Mouse (Mus musculus): ENCODE data around the gene Naa50.

The Naa50 gene

GRCm38 (mm10) chr16:44140186-44140787 is 657 bp downstream of the Naa50 start:
- DNase-seq (ENCODE audit: low spot score), result peak; percentile 75

GRCm38 (mm10) chr16:44141483-44141882 is 1.9 kb downstream of the Naa50 start:
- no peak for DNase-seq (ENCODE audit: low spot score)

DNA sequence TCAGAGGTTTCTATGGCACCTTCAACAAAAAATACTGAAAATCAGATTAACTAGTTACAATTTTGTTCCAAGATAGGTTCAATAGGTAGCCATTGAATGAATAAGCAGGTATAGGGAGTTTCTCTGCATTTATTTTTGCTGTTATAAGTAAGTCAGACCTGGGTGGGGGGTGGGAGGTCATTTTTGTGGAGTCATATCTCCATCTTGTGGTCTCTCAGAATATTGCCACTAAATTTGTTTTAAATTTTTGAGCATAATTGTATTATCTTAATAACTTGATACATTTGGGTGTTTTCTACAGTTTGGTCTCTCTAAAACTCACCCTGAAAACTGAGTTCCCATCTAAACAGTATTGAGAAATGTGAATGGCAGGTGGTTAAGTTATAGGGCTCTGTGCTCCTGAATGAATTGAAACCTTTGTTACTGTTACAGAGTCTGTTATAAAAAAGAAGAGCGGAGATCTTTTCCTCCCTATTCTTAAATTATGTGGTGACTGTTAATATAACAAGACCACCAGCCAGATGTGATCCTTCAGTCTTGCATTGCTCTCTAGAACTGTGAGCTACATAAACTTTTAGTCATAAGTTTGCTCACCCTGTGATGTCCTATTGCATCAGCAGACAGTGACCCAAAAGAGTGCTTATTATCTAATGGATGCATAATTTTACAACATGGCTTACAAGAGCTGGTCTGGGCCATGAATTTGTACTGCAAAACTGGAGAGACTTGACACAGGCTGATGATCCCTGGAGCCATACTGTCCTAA is 9.6 kb downstream of the Naa50 start:
- DNase-seq (ENCODE audit: low spot score), result no peak

GRCm38 (mm10) chr16:44154497-44155057 is 14.9 kb downstream of the Naa50 start:
- no peak for DNase-seq (ENCODE audit: low spot score)

DNA sequence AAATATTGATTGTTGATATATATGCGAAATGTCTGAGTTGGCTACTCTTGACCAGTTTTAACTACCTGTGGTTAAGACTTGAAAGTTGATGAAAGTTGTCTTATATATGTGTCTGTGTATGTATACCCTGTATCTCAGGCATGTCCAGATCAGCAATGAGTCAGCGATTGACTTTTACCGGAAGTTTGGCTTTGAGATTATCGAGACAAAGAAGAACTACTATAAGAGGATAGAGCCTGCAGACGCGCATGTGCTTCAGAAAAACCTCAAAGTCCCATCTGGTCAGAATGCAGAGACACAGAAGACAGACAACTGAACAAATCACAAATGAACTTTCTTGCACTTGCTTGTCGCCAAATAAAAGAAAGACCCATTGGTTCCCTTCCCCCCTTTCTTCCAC is 19.7 kb downstream of the Naa50 start:
- DNase-seq (ENCODE audit: low spot score), result no peak

DNA sequence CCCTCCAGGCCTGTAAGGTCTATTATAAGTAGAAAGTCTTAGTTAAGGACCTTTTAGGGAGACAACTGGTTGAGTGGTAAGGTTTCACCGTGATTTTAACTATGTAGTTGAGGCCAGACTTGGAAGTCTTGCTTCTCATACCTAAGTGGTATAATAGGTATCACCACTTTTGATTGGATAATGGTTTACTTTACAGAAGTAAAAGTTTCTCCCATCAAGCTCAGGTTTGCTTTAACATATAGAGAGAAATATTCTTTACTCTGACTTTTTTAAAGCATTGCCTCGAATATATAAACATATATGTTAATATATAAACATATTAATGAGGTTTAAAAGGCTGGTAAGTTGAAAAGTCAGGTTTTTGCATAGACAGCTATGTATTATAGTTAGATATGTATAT is 24.2 kb downstream of the Naa50 start:
- DNase-seq (ENCODE audit: low spot score), result no peak

DNA sequence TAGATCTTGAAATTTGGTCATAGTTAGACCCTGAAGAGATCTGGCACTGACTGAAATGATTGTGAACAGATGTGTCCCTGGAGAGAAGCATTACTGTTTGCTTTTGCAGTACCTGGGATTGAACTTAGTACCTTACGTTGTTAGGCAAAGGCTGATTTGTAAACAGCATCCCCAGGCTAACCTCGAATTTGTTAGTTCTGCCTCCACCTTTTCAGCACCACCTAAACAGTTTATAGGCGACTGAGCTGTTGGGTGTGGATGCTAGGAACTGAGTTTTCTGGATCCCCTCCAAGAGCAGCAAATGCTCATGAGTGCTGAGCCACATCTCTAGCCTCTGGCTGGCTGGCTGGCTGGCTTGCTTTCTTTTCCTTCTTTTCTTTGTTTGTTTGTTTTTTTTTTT is 25.6 kb downstream of the Naa50 start:
- no peak for DNase-seq (ENCODE audit: low spot score)

- no peak for DNase-seq (ENCODE audit: low spot score)
These were observed 29.4 kb downstream of the Naa50 start for GRCm38 (mm10) chr16:44168990-44169389.

DNA sequence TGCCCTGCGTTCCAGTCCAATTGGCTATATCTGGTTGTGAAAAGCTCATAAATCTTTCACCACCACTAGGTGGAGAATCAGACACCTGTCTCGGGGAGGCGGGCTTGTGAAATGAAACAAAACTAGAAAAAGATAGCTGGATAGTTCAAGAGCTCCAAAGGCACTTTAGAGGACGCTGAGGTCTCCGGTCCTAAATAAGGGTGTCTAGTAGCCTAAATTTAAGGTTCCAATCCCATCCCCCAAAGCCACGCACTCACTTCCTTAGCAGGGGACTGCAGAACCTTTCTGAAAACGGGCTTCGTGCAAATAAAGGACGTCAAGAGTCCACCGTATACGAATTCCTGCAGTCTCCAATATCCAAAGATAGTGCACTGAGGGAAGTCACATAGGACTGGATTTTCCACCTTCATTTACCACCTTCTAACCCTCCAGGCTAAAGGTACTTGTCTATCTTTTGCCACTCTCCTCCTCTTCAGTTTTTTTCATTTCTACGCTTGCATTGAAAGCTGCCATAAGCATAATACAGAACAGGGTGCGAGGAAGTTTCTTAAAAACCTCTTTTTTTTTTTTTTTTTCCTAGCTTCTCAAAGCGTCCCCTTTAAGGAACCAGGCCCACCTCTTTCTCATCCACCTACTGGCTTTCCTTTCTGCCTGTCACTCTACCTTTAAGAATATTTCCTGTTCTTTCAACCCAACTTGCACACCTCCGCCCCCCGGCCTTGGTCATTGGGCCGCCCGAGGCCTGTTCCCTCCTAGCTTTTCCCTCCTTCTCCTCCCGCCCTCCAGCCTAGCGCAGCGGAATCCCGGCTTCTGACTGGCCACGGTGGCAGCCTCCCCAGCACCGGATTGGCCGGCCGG is 32.9 kb downstream of the Naa50 start:
- peak; percentile 99 for DNase-seq (ENCODE audit: low spot score)

DNA sequence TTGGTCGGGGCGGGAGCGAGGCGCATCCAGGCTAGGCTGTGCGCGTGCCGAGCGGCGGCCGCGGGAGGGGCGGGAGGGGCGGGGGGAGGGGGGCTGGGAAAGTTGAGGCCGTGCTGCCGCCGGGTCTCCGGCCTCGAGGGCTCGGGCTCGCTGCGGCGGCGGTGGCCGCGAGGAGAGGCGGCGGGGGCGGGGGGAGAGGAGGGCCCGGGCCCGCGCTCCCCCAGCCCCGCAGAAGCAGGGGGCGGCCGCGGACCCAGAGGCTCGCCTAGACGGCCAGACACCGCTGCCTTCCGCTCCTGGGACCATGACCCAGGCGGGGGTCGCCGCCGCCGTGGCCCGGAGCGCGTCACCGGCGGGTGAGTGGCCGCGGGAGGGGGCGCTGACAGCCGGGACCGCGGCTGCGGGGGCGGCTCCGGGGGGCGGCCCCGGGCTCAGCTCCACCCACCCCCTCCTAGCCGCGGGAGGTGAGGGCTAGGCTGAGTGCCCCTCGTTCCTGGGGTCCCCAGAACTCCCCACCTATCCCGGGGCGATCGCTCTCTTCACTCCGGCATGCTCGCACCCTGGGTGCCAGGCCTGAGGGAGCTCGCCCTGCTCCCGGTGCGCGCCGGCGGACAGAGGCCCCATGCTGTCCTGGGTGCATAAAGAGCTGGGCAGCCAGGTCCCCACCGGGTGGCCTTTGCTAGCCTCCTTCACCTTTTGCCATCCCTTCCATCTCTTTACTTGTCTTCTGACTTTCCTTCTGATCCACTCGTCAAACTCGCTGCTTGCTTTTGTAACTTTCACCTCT is 33.7 kb downstream of the Naa50 start, which contains the start of gene Usf3:
Gene Usf3 (plus strand): TSS at position 92 of the 787 bp plus-strand sequence.
- peak; percentile 31 for DNase-seq (ENCODE audit: low spot score)

- no peak for DNase-seq (ENCODE audit: low spot score)
These were observed 34.4 kb downstream of the Naa50 start for GRCm38 (mm10) chr16:44173966-44174530.

DNA sequence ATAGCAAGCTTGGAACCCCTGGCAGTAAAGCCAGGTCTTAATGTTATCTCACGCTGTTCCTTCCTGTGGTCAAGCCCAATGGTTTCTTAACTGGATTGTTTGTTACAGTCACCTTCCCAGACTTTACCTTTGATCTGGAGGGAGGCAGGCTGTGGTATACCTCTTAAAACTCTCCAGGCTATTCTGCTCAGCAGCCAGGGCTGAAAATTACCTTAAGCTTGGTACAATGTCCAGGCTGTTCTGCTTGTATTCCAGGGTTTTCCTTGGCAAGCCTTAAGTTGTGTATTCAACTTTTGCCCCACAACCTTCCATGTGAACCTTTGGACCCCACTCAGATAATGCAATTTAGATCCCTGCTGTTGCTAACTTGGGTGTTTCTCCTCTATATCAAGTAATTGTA is 35.4 kb downstream of the Naa50 start:
- DNase-seq (ENCODE audit: low spot score), result no peak

DNA sequence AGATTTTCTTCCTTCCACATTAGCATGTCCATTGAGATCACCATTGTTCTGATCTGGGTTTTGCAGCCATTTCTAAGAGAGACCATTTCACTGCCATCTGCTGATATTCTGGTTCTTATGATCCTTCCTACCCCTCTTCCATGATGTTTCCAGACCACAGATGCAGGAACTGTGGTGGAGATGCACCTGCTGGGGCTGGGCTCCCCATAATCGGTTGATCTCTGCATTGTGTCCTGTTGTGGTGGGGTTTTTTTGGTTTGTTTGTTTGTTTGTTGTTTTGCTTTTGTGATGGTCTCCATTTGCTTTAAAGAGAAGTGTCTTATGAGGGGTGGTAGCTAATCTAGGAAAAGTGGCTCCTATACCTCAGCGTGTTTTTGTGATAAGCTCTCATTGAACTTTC is 36.9 kb downstream of the Naa50 start:
- no peak for DNase-seq (ENCODE audit: low spot score)

DNA sequence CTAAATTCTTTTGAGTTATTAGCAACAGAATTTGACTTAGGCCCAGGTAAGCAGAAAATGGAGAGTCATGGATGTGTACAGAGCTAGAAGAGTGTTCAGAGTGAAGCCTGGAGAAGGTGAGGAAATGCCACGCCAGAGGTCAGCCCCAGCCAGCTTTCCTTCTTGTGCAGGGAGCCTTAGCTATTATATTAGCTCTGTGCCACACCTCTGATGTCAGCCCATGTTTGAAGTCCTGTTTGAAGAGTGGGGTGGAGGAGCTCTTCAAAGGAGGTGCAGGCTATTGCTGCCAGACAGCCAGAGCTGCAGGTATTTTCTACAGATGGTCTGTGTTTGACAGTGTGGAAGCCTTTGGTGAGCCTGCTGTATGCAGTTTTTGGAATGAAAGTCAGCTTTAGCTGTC is 38.9 kb downstream of the Naa50 start:
- DNase-seq (ENCODE audit: low spot score), result no peak

- DNase-seq (ENCODE audit: low spot score), result no peak
These were observed 43.0 kb downstream of the Naa50 start for GRCm38 (mm10) chr16:44182597-44182996.

GRCm38 (mm10) chr16:44184769-44185168 is 45.1 kb downstream of the Naa50 start:
- no peak for DNase-seq (ENCODE audit: low spot score)

DNA sequence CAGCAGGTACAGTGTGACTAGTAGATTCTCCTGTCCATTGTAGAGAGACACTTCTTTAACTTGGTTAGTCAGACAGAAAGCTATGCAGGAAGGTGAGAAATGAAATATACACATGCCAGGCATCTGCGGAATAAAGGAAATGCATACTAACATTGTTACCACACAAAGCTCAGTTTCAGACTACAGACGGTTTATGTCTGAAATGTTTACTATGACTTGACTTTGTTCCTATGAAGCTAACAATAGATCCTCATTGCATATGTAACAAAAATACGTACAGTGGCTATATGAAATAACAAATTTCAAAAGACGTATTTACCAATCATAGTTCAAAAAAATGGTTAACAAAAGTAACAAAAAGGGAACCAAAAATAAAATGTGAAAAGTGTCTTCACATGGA is 47.5 kb downstream of the Naa50 start:
- DNase-seq (ENCODE audit: low spot score), result no peak

DNA sequence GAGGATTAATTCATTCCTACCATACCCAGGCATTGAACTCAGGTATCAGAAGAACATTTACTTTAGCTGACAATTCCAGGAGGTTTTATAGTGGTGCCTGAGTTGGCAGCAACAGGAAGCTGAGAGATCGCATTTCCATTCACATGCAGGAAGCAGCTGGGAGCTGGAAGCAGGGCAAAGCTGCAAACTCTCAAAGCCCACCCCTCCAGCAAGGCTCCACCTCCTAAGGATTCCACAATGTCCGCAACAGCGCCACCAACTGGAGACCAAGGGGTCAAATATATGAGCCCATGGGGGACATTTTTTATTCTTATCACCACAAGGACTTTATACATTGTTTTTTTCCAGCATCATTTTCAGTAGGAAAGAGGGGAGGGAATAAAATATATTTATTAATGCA is 49.1 kb downstream of the Naa50 start:
- DNase-seq (ENCODE audit: low spot score), result no peak

GRCm38 (mm10) chr16:44190032-44190431 is 50.4 kb downstream of the Naa50 start:
- DNase-seq (ENCODE audit: low spot score), result no peak

DNA sequence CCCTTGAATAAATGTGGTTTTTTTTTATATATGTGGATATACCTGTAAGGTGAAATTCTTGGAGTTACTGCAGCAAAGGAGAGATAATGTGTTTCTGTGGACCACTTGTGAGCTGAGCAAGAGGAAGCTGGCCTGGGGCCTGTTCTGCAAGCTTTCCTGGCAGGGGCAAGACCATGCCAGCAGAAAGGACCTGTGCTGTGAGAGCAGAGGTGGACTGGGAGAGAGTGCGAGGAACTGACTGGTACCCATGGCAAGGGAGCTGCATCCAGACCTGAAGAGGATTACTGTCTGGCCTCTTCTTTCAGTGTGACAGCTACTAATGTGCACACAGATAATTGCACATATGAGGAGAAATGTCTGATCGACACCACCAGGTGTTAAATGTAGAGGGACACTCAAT is 51.3 kb downstream of the Naa50 start:
- DNase-seq (ENCODE audit: low spot score), result no peak

DNA sequence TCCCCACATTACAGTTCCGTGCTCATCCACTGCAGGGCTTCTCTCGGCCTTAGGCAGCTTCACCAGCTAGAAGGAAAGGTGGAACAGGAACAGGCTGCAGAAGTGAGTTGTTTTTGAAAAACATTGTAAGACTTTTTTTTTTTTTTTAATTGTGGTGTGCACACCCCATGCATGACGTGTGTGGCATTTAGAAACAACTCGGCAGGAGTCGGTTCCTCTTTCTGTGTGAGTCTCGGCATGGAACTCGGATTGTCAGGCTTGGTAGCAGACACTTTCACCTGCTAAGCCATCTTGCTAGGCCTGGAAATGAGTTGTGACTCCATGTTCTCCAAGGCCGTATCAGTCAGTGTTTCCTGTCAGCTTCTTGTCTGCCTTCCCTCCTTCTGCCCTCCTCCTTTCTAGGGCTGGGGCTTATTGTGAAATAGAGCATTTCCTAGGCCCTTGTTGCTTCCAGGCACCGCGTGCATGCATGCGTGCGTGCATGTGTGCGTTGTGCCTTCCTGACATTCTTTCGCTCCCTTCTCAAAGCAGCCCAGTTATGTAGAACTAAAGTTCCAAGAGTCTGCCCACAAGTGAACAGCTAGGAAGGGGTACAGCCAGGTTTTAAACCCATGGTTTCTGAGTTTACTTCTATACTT is 59.6 kb downstream of the Naa50 start:
- DNase-seq (ENCODE audit: low spot score), result no peak

All from ovary, adult 18-20 months (tissue).